Mouse (Mus musculus) induced T-regulatory cell, adult 2 months (primary cell): ENCODE results near the gene Plbd1.

Experiments
- DNase-seq: peaks from one replicate; pipeline ENCODE4 v3.0.0-alpha.2; 2012; ENCODE audit warnings: low read depth

The Plbd1 gene

GRCm38 (mm10) chr6:136650664-136651063, 11.1 kb downstream of the Plbd1 start:
- no peak for DNase-seq

DNA sequence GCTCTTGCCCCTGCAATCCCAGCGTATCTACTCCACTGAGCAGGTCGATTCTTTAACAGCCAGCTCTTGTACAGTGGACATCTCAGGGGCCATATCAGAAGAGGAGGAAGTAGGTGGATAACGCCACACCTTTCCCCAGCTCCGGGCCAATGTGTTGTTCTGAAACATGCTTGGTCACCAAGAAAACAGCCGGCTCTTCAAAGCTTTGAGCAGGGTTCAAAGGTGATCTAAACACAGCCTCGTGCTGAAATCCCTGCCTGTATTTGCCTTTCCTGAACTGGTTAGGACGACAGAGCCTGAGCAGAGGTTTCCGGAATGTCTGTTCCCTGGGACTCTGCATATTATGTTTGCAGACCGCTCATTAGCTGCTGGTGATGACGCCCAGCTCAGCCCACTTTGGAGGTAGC, 14.3 kb downstream of the Plbd1 start:
- no peak for DNase-seq

DNA sequence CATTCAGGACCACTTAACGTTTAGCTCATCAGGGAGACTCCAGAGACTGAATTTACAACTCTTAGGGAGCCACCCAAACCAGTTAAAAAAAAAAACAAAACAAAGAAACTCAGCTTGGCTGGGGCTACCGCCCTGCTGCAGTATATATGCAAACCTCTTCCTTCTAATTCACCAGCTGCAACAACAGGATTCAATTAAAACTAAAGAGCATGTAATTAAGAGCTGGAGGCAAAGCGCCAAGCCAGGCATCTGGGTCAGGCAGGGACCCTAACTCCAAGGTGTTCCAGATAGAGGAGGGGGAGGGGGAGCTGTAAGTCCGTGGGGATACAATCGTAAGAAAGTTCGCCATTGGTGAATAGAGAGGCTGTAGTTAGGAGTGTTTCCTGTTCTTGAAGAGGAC, 15.5 kb downstream of the Plbd1 start:
- DNase-seq = no peak

DNA sequence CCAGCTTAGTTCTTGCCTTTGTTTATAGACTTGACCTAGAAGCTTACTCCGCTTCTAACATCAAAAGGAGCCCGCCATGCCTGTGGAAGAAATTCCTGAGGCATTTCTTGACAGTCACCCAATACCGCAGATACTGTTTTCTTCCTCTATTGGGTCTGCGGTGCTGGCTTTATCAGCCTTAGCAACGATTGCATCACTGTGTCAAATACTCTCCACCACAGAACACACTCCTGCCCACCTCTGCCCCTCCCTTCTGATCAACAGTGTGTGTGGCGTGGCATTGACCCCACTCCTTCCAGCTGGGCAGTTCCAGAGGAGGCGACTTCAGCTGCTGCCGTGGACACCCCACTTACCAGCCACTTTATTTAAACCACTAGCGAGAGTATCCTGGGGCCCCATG, 16.0 kb downstream of the Plbd1 start:
- no peak for DNase-seq

GRCm38 (mm10) chr6:136644171-136644570, 17.6 kb downstream of the Plbd1 start:
- peak; percentile 40 for DNase-seq

GRCm38 (mm10) chr6:136634982-136635381, 26.7 kb downstream of the Plbd1 start:
- peak; percentile 12 for DNase-seq

- no peak for DNase-seq
Measured at GRCm38 (mm10) chr6:136633719-136634118, 28.0 kb downstream of the Plbd1 start.

- no peak for DNase-seq
Measured at GRCm38 (mm10) chr6:136633154-136633553, 28.6 kb downstream of the Plbd1 start.

GRCm38 (mm10) chr6:136631945-136632534, 29.7 kb downstream of the Plbd1 start:
- DNase-seq = no peak

DNA sequence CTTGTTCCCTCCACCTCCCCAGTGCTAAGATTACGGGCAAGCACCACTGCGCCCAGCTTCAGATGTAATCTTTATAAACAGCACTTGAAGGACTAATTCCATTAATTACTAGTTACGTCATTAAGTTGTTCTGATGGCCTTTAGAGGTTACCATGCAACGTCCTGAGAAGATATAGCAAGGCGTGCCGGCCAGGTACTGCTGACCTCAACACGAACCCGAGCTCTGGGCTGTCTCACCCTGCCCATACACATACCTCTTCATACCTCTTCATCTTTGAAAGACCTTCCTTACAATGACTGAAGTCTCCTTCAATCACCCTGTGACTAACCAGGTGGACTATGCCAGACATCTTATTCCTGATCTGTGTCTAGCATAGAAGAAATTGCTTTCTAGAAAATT, 30.2 kb downstream of the Plbd1 start:
- DNase-seq = no peak

DNA sequence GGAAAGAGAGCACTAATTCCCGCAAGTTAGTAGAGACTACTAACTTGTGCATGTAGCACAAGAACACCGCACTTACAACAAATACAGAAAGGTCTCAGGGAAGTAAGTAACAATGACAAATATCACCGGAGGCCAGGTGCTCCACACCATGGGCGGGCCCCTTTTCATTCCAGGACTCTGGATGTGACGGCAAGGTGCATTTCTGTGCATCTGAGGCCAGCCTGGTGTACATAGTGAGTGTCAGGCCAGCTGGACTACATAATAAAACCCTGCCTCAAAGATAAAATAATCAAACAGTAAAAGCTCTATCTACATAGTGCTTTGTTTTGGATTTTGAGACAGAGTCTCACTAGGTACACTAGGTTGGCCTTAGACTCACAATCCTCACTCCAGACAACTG, 32.1 kb downstream of the Plbd1 start:
- no peak for DNase-seq

- no peak for DNase-seq
Measured at GRCm38 (mm10) chr6:136625421-136625820, 36.3 kb downstream of the Plbd1 start.

GRCm38 (mm10) chr6:136620361-136621139, 41.2 kb downstream of the Plbd1 start:
- DNase-seq = peak; percentile 87

DNA sequence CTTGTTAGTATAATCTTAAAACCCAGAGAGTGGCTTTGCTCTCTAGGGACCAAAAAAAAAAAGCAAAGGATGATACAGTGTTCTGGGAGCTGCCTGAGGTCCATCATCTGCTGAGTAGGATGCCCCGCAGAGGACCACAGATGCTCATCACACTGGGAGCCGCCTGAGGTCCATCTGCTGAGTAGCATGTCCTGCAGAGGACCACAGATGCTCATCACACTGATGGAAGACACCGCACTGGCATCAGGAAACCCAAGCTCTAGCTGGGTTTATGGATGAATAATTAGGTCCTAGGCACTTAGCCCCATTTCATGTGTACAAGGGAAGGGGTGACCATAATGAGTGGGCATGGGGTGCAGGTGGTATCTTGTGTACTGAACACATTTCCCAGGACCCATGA, 47.6 kb downstream of the Plbd1 start:
- DNase-seq = no peak

DNA sequence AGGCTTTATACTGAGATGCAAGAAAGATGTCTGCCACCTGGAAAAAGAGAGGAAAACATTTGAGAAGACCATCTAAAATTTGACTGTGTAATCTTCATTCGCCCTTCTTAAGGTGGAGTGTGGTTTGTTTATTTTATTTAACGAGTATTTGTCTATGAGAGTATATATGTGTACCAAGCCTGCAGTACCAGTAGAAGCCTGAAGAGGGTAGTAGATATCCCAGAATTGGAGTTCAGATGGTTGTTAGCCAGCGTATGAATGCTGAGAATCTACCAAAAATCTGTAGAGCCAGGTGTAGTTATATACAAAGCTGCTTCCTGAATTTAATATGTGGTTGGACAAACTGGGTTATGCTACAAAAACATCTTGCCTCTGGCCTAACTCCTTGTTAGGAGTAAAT, 49.4 kb downstream of the Plbd1 start:
- peak; percentile 50 for DNase-seq

- DNase-seq = no peak
Measured at GRCm38 (mm10) chr6:136611351-136612215, 50.1 kb downstream of the Plbd1 start.

DNA sequence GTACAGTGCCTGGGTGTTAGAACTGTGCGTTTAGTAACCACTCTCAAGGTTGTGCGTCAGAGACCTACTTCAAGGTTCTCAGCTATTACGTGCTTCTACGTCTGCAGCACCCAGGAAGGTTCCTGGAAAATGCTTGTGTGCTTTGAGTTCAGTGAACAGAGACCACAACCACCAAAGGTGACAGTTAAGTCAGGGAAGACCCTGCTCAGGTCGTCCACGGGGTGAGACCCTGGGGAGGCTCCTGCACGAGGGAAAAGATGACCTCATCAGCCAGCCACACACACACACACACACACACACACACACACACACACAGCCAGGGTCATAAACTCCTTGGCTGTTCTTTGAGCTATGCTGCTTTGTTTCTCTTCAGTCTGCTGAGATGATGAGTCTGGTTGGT, 59.1 kb downstream of the Plbd1 start:
- no peak for DNase-seq

GRCm38 (mm10) chr6:136594541-136594940, 67.2 kb downstream of the Plbd1 start:
- DNase-seq = no peak

GRCm38 (mm10) chr6:136590739-136591138, 71.0 kb downstream of the Plbd1 start:
- no peak for DNase-seq

GRCm38 (mm10) chr6:136566002-136566401, 95.7 kb downstream of the Plbd1 start:
- no peak for DNase-seq
